Mouse (Mus musculus) frontal cortex, adult 2 months (tissue): ENCODE results near the gene Mlip. TPM values are rescaled to one million over a fixed set of nuclear protein-coding genes. Genes with fewer than 3 reads are reported as not detected.
A peak's percentile ranks its signal among the peaks of the same experiment; 100 is the strongest.
"Not testable (repeated sequence)": the region's sequence is repeated elsewhere in the genome, so short reads cannot be mapped to it uniquely, and the experiment has no call there.

Source experiments
- DNase-seq, 2 experiments: peaks; one replicate each; pipeline ENCODE4 v3.0.0; 2022; ENCODE audit warnings: low spot score in 1 of 2; ENCODE audit errors: extremely low spot score in 1 of 2
- polyA plus RNA-seq: library from polyadenylated mRNA; depleted of rRNA; stranded (reverse); fragments of >200 nt; gene quantifications from 2 replicates; pipeline ENCODE4 v1.2.3, GENCODE M21; 2012

Gene Mlip
- polyA plus RNA-seq, 1 experiment, result 45.6 TPM

DNA sequence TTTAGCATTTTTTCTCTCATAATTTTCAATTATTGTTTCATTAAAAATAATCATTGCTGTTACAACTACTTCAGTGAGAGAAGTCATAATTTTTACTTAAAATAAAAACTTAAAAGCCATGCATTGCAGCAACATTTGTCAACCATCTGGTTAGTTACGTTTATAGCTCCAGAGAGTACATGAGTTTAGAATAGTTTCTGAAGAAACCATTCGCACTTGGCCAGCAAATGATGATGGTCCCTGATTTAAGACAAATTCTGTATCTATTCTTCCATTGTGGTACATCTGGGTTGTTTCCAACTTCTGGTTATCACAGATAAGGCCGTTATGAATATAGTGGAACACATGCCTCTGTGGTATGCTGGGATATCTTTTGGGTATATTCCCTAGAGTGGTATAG lies 98.3 kb downstream of the Mlip start:
- DNase-seq, result peak in 1 of 2 experiments; percentile 45

DNA sequence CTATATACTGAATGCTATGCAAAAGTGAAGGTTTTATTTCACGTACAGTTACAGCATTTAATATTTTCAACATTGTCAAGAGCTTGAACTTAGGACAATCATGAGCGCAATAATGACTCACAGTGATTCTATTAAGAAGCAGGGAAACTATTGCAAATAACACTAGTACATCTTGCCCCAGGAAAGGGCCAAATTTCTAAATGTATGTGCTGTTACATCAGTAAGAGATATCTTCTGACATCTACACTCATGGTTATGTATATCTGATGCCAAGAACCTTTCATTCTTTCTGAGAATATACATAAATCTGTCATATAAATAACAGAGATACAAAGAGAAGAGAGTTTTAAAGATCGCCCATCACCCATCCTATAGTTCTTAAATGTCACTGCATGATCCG lies 100.0 kb downstream of the Mlip start:
- DNase-seq, result no peak

DNA sequence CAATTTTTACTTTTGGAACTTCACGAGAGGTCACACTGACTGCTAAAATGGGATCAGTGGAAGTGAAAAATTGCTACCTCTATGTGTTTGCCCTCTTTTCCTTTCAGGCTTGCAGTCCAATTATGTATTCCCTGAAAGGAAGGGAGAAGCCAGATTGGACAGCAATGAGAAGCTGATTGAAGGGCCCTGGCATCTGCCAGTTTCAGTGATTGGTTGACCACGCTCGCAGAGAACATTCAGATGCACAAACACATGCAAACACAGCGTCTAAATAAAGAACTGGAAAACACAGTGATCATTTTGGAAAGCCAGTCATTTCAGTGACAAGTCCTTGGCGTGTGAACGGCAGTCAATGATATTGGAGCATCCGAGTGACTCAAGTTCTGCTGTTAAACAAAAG lies 100.6 kb downstream of the Mlip start:
- peak in 1 of 2 experiments; percentile 53 for DNase-seq

DNA sequence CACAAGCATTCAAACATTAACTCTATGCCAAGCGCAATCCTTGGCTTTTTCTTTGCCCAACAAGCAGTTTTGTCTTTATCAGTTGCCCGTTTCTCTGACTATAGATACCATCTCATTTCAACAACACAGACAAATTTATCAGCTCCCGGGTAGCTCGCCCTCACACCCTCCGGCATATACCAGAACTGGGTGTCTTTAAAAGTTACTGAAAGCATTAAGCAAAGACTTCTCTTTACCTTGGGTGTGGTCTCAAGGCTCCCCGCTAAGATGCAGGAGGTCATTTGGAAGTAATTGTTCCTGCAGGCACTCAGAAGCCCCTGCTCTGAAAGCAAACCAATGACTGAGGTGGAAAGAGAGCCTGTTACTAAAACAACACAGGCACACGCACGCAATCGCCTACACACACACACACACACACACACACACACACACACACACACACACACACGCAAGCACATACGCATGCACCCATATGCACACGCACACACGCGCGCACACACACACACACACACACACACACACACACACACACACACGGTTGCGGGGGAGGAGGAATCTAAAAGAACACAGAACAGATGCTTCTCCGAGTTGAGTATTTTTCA lies 101.2 kb downstream of the Mlip start:
- peak; percentile 14 to 58 for DNase-seq

DNA sequence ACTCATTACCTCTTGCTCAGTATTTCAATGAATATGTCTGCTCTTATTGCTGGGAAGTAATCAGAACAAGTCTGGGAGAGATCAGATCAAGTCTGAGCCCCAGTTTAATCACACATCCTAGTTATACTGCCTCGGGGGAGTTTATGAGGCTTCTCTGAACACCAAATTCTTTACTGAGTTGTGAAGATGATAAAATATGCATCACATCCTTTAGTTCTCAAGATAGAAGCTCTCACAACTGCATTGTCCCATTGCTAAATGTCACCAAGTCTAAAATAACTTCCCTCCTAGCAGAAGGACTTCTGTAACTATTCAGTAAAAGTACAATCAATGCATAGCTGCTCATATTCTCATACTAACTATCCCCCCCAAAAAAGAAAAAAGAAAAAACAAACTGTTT lies 154.5 kb downstream of the Mlip start:
- peak; percentile 15 to 41 for DNase-seq

DNA sequence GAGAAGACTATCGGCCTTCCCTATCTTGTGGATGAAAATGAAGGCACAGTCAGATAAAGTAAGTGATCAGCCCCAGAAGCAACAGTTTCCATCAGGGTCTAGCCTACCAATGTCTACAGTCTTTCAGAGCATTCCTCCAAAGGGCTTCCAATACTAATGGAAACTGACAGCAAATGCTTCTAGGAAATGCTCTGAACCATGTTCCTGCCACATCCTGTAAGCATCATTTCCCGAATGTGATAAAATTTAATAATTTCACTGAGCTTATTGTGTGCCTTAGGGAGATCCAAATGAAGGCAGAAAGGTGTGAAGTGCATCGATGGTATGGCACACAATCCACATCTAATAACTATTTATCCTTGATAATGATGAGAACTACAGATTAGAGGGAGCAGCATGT lies 173.3 kb downstream of the Mlip start:
- DNase-seq, result no peak

DNA sequence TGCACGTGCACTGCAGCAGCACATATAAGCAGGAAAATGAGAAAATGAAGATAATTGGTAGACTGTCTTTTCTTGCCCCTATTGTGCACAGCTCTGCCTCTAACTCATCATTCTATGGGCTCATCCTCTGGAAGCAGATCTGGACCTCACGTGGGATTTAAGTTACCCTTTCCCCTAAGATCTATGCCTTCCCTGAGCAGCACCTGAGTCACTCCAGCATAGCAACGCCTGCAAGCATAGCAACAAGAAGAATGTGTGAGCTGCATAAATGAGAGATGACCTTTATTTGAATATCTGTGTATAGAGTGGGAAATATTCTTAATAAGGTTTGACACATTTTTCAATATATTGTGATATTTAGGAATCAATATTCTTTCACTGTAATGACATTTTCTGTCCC lies 176.9 kb downstream of the Mlip start:
- no peak for DNase-seq

DNA sequence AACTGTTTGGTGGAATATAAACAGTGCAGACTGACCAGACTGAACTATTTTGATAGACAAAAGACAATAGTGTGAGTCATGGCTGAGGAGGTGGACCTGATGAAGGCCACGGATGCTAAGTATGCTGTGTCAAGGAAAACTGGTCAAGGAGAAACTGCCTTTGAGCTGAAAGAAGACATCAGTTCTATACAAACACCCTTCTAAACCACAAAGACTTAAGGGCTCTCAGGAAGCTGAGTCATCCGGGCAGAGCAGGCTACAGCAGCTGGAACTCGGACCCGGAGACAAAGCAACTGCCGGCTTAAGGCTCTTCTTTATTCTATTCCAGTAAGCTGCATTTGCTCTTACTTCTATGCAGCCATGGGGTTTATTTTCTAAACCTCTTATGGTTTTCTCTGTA lies 180.7 kb downstream of the Mlip start:
- DNase-seq, result peak in 1 of 2 experiments; percentile 17

DNA sequence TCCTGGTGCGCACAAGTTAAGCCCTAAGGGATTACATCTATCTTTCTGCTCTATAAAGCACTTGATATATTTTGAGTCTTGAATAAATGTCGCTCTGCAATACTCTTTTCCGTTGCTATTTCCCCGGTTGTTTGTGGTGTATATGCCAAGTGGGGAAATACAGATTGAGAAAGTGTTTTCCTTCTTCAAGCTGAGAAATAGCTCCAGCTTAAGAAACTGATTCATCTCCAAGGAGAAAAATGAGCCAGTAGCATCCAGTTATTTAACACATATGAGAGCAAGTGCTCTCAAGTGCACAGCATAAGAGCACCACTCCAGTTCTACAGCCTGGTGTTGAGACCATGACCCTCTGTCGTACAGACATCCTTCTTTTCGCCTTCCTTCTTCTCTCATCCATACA lies 186.9 kb downstream of the Mlip start:
- DNase-seq, result peak in 1 of 2 experiments; percentile 22

DNA sequence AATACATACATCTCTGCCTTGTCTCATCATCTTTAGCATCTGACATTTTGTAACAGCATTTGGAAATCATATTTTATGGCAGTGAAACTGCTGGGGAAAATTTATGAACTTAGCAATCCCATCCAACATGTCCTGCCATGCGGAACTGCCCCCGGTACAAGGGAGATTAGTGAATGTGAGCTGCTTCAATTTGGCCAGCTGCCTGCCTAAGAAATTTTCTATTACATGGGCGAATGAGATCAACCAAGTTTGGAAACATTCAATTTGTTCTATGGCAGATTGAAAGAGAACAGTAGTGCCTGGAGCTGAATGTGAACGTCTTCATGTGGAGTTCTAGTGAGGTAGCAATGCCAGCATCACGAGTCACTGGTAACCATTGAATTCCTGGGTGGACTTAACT lies 191.0 kb downstream of the Mlip start:
- DNase-seq, result no peak

DNA sequence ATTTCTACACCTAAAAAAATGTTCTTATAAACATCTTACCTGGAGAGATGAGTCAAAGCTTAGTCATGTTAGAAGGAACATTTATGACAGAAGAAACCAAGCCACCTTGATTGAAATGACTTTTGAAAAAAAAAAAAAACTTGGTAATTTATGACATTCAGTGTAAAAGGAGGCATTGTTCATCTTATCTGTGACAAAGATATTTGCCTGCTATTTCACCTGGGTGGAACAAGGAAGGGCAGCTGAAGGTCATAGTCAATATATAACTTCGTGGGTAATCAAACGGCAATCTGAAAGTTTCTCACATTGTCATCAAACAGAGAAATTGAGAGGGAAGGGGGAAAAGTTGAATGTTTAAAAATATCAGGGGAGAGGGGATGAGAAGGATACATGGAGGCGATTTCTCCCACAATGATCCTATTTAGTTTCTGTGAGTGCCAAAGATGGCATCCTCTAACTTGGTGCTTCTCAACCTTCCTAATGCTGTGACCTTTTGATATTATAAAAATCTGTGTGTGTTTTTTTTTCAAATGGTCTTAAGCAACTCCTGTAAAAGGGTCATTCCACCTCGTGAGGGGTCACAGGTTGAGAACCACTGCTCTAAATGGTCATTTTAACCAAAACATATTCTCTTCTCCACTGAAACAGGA lies 192.4 kb downstream of the Mlip start:
- DNase-seq, result no peak

DNA sequence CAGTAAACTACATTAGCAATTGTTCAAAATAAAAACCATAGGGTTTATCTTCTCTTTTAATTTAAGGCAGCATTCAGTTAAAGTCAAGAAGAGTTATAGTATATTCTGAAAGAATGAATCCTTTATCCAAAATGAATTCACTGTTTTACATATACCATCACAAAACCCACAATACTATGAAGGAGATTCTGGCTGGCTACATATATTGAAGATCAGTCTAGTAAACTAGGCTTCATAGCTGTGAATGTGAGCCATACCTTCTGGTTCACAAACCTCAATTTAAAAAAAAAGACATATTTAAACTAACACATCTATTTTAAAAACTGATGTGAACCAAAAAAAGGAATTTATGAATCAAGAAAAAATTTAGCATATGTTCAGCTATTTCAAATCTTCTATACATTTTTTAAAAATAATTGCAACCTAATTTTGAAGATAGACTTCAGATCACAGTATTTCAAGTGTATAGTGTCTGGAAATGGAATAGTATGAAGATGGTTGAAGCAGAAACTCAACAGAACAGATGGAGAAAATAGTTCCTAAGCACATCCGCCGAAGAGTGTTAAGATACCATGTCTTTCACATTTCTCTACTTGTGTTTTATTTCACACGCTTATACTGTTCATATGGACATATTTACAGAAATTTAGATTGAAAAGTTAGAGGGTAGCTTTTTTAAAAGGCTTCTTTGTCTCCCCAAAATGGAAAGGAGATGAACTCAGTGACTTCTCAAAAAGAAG lies 204.1 kb downstream of the Mlip start:
- peak in 1 of 2 experiments; percentile 41 for DNase-seq

DNA sequence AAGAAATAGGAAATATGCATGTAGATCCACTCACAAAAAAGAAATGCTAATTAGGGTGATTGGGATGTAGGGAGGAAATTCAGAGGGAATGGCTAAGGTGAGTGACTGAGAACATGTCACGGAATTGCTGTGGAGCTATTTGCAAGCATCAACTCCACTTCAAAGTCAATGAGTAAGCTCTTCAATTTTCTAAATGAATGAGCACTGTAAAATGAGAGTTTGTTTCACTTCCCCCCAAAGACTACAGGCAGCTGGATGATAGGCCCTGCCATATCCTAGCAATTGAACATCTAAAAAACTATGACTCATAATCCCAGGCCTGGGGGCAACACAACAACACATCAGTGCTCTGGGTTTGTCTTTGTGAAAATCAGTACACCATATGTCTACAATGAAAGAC lies 233.0 kb downstream of the Mlip start:
- DNase-seq, result no peak

DNA sequence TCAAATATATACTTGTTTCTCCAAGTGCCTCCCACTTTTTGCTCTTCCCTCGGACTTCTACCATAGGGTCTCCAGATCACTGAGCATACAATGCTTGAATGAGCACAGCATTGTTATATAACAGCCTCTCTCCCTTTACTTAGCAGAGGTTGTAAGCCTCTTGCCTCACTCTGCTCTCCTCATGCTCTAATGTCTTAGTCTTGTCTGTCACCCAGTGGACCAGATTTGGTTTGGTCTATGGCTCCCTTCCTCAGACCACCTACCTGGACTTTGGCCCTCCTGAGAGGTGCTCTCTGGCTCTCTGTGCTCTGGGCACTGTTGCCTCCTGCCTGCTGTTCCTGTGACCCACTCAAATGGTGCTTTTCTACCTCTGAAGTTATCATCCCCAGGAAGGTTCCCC lies 255.9 kb downstream of the Mlip start:
- DNase-seq, result no peak

DNA sequence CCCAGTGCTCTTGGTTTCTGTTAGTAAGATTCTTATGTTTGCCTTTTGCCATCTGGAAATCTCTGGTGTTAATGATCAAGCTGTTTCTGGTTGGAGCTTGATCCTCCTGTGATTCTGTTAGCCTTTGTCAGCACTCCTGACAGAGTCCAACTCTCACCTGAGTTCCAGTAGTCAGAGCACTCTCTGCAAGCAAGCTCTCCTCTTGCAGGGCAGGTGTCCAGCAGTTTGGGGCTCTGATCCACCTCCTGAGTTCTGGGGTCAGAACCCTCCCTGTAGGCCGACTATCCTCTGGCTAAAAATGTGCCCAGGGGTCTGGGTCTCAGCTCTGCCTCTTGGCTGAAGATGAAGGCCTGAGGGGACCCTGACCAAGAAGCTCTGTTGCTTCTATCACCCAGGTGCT lies 269.5 kb downstream of the Mlip start:
- DNase-seq, result not testable (repeated sequence)

DNA sequence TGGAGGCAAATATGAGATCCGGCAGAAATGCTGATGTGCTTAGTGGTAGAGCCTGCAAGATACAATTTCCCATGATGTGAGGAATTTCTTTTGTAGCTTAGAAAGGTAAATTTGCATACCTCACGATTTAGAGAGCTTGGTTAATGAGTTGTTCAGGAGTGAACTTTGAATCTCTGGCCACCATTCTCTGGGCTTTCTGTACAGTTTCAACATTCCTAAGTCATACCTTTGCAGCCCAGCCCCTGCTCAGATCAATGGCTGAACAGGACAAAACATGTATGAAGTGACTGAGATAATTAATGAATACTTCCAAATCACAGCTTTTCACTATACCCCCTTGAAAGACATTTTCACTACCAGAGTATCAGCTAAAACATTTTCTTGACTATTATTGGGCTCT lies 281.1 kb downstream of the Mlip start:
- DNase-seq, result no peak

DNA sequence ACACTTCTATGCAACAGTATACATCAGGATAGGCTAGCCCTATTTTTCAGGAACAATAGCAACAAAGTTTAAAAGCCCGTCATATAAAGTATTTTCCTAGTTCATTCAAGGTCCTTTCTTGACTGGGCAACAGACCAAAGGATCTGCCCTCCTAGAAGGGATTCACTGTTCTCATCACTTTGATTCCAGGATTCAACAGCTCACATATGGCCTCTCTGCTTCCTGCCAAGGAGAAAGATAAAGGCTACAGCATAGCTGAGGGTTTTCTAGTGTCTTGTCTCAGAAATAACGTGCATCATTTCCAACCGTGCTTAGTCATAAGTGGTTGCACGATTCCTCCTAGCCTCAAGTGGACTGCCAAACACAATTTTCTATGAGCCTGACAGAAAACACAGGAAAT lies 296.2 kb downstream of the Mlip start:
- no peak for DNase-seq

DNA sequence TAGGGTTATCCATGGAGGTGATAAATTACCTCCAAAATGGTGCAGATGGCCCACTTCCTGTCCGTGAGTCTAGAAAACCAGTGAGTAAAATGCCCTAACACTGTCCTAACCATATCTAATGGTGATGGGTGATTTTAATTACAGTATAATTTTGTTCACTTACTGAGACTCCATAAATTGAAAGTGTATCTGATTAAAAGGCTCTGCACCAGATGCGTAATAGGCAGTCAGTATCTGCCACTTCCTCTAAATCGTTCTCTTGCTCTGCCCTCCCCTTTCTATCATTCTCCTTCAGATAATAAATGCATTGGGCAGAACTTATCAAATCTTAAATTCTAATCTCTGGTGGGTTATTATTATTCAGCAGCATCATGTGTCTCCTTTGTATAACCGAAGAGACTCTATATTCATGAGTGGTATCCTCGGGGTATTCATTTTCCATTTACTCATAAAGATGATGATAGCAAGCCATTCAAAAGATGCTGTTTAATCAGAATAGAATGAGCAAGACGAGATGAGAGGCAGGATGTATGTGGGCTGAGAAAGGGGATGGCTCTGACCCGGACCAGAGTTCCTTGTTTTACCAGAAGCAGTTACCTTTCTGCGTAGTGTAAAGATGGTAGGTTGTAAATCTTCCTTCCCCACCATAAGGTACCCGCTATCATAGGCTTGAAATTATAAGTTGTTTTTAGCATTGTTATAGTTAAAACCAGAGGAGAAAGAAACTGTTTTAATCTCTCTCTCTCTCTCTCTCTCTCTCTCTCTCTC lies 298.2 kb downstream of the Mlip start:
- no peak for DNase-seq
